Mouse (Mus musculus): ENCODE results near the gene Pex16. TPM values are rescaled to one million over a fixed set of nuclear protein-coding genes. Genes with fewer than 3 reads are reported as not detected.

Gene Pex16
- polyA plus RNA-seq, 1 experiment from 2014 or later, result 14.2 TPM

DNA sequence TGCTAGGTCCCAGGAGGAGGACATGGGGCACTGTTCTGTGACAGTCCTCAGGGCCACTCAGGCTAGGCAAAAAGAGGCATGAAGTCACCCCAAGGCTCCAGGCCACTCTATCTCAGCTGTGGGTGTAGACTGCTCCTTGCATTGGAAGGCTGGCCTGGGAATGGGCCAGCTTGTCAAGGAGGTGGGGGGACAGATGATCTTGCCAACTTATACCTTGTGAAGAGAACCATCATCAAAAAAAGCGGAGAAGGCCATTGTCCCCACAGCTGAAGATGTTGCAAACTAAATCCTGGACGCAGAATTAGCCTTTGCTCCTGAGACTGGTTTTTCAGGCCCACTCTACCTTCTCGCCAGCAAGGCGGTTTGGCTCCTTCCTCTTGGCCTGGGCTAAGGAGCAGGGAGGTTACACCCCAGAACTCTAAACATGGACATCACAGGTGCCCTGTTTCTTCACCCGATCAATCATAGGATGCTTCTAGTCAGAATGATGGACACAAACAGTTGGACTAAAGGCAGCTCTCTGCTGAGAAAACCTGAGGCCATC lies 29.4 kb downstream of the Pex16 start:
- no peak for DNase-seq (ENCODE audit: low spot score)
- Histone ChIP-seq H3K4me3 (ENCODE audit: low read depth, low read length) (no peak overlapping the region), H3K27ac (replicated peaks; ENCODE audit: low read depth, low read length) (no peak overlapping the region), H3K9me3 (ENCODE audit: control insufficient read depth, low read length) (no peaks in the 10 kb centered on the region), H3K27me3 (ENCODE audit: control insufficient read depth, insufficient read depth, low read length) (0 out of 2 replicates have a peak, but pooled peaks cover 6% of the 10 kb centered on the region), H3K4me1 (ENCODE audit: control insufficient read depth, insufficient read depth, low read length) (peaks cover 7% of the 10 kb centered on the region), H3K4me2 (ENCODE audit: low read depth, severe bottlenecking) (no peak overlapping the region), H3K9ac (ENCODE audit: low read length) (no peak overlapping the region), H3K36me3 (ENCODE audit: control insufficient read depth, insufficient read depth, low read length) (peaks cover 12% of the 10 kb centered on the region; the same call in 1 of the 2 replicates)
- 91% methylated on average over 5 of the region's 5 CpGs for WGBS
- no peak for ATAC-seq (ENCODE audit: insufficient number of reproducible peaks, low FRiP score, low TSS enrichment, low read depth)

GRCm38 (mm10) chr2:92404737-92405136 lies 30.3 kb downstream of the Pex16 start:
- Histone ChIP-seq H3K4me3 (ENCODE audit: low read depth, low read length) (no peak overlapping the region), H3K27me3 (ENCODE audit: control insufficient read depth, insufficient read depth, low read length) (0 out of 2 replicates have a peak, but pooled peaks cover 6% of the 10 kb centered on the region), H3K9ac (ENCODE audit: low read length) (no peak overlapping the region), H3K27ac (replicated peaks; ENCODE audit: low read depth, low read length) (no peak overlapping the region), H3K4me2 (ENCODE audit: low read depth, severe bottlenecking) (no peak overlapping the region), H3K9me3 (ENCODE audit: control insufficient read depth, low read length) (no peaks in the 10 kb centered on the region), H3K36me3 (ENCODE audit: control insufficient read depth, insufficient read depth, low read length) (peaks cover 12% of the 10 kb centered on the region; the same call in 1 of the 2 replicates), H3K4me1 (ENCODE audit: control insufficient read depth, insufficient read depth, low read length) (peaks cover 7% of the 10 kb centered on the region)
- no peak for ATAC-seq (ENCODE audit: insufficient number of reproducible peaks, low FRiP score, low TSS enrichment, low read depth)
- no peak for DNase-seq (ENCODE audit: low spot score)
- WGBS, result 77% methylated on average over 6 of the region's 6 CpGs

DNA sequence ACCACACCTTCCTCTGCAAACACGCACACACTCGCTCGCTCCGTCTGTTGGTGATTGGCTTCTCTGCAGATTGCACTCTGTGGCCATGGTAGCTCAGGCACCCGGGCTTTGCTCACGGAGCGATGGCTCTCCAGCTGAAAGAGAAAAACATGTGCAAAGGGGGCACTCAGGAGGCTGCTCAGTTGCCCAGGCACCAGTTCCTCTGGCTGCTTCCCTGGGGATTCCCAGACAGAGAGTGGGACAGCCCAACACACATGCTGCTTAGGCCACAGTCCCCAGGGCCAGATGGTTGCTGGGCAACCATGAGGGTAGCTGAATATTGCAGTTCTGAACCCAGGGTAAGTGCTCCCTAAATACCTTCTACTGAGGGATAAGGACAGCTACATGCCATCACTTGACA lies 31.2 kb downstream of the Pex16 start:
- Histone ChIP-seq H3K27me3 (ENCODE audit: control insufficient read depth, insufficient read depth, low read length) (0 out of 2 replicates have a peak, but pooled peaks cover 2% of the 10 kb centered on the region), H3K4me1 (ENCODE audit: control insufficient read depth, insufficient read depth, low read length) (peaks cover 5% of the 10 kb centered on the region), H3K4me2 (ENCODE audit: low read depth, severe bottlenecking) (no peak overlapping the region), H3K27ac (replicated peaks; ENCODE audit: low read depth, low read length) (no peak overlapping the region), H3K36me3 (ENCODE audit: control insufficient read depth, insufficient read depth, low read length) (peaks cover 18% of the 10 kb centered on the region; the same call in 1 of the 2 replicates), H3K9ac (ENCODE audit: low read length) (no peak overlapping the region), H3K4me3 (ENCODE audit: low read depth, low read length) (no peak overlapping the region), H3K9me3 (ENCODE audit: control insufficient read depth, low read length) (no peaks in the 10 kb centered on the region)
- no peak for DNase-seq (ENCODE audit: low spot score)
- WGBS, result 97% methylated on average over 7 of the region's 7 CpGs
- no peak for ATAC-seq (ENCODE audit: insufficient number of reproducible peaks, low FRiP score, low TSS enrichment, low read depth)

GRCm38 (mm10) chr2:92408309-92409045 lies 34.0 kb downstream of the Pex16 start:
- peaks cover 30% of the 10 kb centered on the region; the same call in 1 of the 2 replicates for H3K36me3 ChIP-seq (ENCODE audit: control insufficient read depth, insufficient read depth, low read length)
- WGBS, result 91% methylated on average over 18 of the region's 18 CpGs
- no peaks in the 10 kb centered on the region for H3K9me3 ChIP-seq (ENCODE audit: control insufficient read depth, low read length)
- H3K4me3 ChIP-seq (ENCODE audit: low read depth, low read length), result no peak overlapping the region
- H3K27me3 ChIP-seq (ENCODE audit: control insufficient read depth, insufficient read depth, low read length), result no peaks in the 10 kb centered on the region
- no peaks in the 10 kb centered on the region for H3K4me1 ChIP-seq (ENCODE audit: control insufficient read depth, insufficient read depth, low read length)
- no peak overlapping the region for H3K4me2 ChIP-seq (ENCODE audit: low read depth, severe bottlenecking)
- H3K27ac ChIP-seq (replicated peaks; ENCODE audit: low read depth, low read length), result no peak overlapping the region
- no peak for ATAC-seq (ENCODE audit: insufficient number of reproducible peaks, low FRiP score, low TSS enrichment, low read depth)
- no peak overlapping the region for H3K9ac ChIP-seq (ENCODE audit: low read length)
- no peak for DNase-seq (ENCODE audit: low spot score)

DNA sequence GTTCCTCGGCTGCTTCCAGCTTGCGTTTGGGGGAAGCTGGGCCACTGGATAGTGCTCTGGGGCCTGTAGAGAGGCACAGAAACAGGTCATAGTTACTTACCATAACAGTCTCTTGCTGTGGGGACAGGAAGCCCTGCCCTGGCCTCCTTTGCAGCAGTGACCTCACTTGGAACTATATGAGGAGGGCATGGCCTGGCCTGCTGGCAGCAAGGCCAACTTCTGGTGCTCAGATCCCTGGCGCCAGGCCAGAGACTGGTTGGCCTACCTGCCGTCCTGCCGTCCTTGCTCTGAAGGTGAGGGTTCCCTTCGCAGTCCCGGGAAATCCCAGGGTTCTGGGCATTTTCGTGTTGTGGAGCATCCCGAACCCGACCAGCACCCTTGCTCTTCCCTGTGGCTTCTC lies 37.2 kb downstream of the Pex16 start:
- Histone ChIP-seq H3K4me2 (ENCODE audit: low read depth, severe bottlenecking) (no peak overlapping the region), H3K27me3 (ENCODE audit: control insufficient read depth, insufficient read depth, low read length) (no peaks in the 10 kb centered on the region), H3K4me1 (ENCODE audit: control insufficient read depth, insufficient read depth, low read length) (no peaks in the 10 kb centered on the region), H3K9ac (ENCODE audit: low read length) (no peak overlapping the region), H3K9me3 (ENCODE audit: control insufficient read depth, low read length) (no peaks in the 10 kb centered on the region), H3K36me3 (ENCODE audit: control insufficient read depth, insufficient read depth, low read length) (peaks cover 36% of the 10 kb centered on the region), H3K4me3 (ENCODE audit: low read depth, low read length) (no peak overlapping the region), H3K27ac (replicated peaks; ENCODE audit: low read depth, low read length) (no peak overlapping the region)
- DNase-seq (ENCODE audit: low spot score) (no peak), ATAC-seq (ENCODE audit: insufficient number of reproducible peaks, low FRiP score, low TSS enrichment, low read depth) (no peak)
- 94% methylated on average over 10 of the region's 10 CpGs for WGBS

DNA sequence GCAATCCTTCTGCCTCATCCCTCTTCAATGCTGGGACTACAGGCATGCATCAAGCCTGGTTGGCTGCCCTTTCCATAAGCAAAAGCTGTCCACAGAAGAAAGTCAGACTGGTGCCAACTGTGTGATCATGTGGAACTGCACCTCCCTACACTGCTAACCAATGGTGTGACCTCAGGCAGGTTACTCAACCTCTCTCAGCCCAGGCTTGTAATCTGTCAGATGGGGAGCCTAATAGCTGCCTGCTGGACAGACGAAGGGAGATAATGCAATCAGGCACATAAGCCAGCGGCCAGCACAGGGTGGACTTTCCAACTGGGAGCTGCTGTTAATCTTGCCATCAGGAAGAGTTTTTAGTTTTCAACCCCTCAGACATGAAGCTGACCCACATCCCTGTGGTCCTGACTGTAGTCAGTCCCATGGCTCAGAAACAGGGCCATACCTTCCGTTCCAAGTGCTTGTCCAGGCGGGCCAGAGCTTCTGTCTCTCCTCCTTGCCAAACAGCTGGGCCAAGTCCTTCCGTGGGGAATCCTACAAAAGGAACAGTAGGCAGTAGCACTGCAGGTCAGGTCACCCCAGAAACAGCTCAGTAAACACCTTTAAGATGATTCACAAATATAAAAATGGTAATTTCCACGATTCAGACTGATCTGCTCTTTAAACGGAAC lies 47.4 kb downstream of the Pex16 start:
- Histone ChIP-seq H3K9ac (ENCODE audit: low read length) (no peak overlapping the region; the same call in 1 of the 2 replicates), H3K4me3 (ENCODE audit: low read depth, low read length) (no peak overlapping the region), H3K36me3 (ENCODE audit: control insufficient read depth, insufficient read depth, low read length) (no peaks in the 10 kb centered on the region), H3K4me2 (ENCODE audit: low read depth, severe bottlenecking) (no peak overlapping the region), H3K4me1 (ENCODE audit: control insufficient read depth, insufficient read depth, low read length) (no peaks in the 10 kb centered on the region), H3K27me3 (ENCODE audit: control insufficient read depth, insufficient read depth, low read length) (no peaks in the 10 kb centered on the region), H3K27ac (replicated peaks; ENCODE audit: low read depth, low read length) (no peak overlapping the region), H3K9me3 (ENCODE audit: control insufficient read depth, low read length) (no peaks in the 10 kb centered on the region)
- 90% methylated on average over 7 of the region's 7 CpGs for whole genome bisulfite sequencing
- ATAC-seq (ENCODE audit: insufficient number of reproducible peaks, low FRiP score, low TSS enrichment, low read depth) (no peak), DNase-seq (ENCODE audit: low spot score) (no peak)

GRCm38 (mm10) chr2:92422388-92423135 lies 48.1 kb downstream of the Pex16 start:
- Histone ChIP-seq H3K27ac (replicated peaks; ENCODE audit: low read depth, low read length) (no peak overlapping the region), H3K4me1 (ENCODE audit: control insufficient read depth, insufficient read depth, low read length) (no peaks in the 10 kb centered on the region), H3K4me2 (ENCODE audit: low read depth, severe bottlenecking) (no peak overlapping the region), H3K27me3 (ENCODE audit: control insufficient read depth, insufficient read depth, low read length) (no peaks in the 10 kb centered on the region), H3K36me3 (ENCODE audit: control insufficient read depth, insufficient read depth, low read length) (no peaks in the 10 kb centered on the region), H3K9ac (ENCODE audit: low read length) (no peak overlapping the region), H3K9me3 (ENCODE audit: control insufficient read depth, low read length) (no peaks in the 10 kb centered on the region), H3K4me3 (ENCODE audit: low read depth, low read length) (no peak overlapping the region)
- no peak for ATAC-seq (ENCODE audit: insufficient number of reproducible peaks, low FRiP score, low TSS enrichment, low read depth)
- DNase-seq (ENCODE audit: low spot score), result peak; percentile 22
- WGBS, result 82% methylated on average over 10 of the region's 10 CpGs

DNA sequence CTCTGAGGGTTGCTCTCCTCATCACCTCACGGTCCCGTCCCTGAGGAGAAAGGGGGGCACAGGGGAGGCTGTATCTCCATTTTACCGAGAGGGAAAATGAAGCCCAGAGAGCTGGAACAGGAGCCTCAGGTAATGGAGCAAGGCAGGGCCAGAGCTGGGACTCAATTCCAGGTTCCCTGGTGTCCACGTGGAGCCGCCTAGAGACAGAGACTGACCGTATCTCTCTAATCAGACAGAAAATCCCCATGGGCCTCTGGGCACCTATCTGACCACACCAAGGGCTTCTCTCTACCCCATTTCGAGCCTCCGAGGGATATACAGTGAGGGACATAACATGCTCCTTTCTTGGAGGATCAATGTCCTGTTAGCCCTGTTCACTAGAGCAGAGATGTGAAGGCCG lies 48.7 kb downstream of the Pex16 start:
- H3K27me3 ChIP-seq (ENCODE audit: control insufficient read depth, insufficient read depth, low read length), result no peaks in the 10 kb centered on the region
- DNase-seq (ENCODE audit: low spot score), result no peak
- H3K27ac ChIP-seq (replicated peaks; ENCODE audit: low read depth, low read length), result no peak overlapping the region
- no peaks in the 10 kb centered on the region for H3K4me1 ChIP-seq (ENCODE audit: control insufficient read depth, insufficient read depth, low read length)
- ATAC-seq (ENCODE audit: insufficient number of reproducible peaks, low FRiP score, low TSS enrichment, low read depth), result no peak
- no peak overlapping the region for H3K9ac ChIP-seq (ENCODE audit: low read length)
- no peaks in the 10 kb centered on the region for H3K9me3 ChIP-seq (ENCODE audit: control insufficient read depth, low read length)
- H3K36me3 ChIP-seq (ENCODE audit: control insufficient read depth, insufficient read depth, low read length), result no peaks in the 10 kb centered on the region
- 92% methylated on average over 9 of the region's 9 CpGs for WGBS
- H3K4me3 ChIP-seq (ENCODE audit: low read depth, low read length), result no peak overlapping the region
- H3K4me2 ChIP-seq (ENCODE audit: low read depth, severe bottlenecking), result no peak overlapping the region
